Mouse (Mus musculus): Measurements from ENCODE around the gene Gm39115.

DNA sequence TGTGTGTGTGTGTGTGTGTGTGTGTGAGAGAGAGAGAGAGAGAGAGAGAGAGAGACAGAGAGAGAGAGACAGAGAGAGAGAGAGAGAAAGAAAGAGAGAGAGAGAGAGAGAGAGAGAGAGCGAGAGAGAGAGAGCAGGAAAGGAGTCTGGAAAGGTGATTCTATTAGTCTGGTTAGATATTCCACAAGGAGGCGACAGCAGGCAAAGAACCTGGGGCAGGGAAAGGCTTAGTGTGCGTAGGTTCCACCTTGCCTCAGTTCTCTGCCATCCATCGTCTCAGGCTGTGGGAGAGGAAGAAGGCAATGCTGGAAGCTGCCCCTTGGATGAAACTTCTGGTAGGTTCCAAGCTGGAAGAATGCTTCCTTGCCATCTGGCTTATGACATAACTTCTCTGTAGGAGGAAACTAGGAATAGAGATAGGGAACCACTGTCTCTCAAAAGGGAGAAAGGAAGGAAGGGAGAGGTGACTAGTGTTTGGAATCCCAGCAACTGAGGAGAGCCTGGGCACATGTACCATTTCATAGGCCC lies 9.6 kb upstream of the Gm39115 start:
- TF ChIP-seq CTCF (IDR thresholded peaks at IDR 0.05) = no peak
- no peak for TF ChIP-seq EP300 (IDR thresholded peaks at IDR 0.05; ENCODE audit: insufficient read depth, low read depth, low read length)
- no peak for TF ChIP-seq POLR2A (IDR thresholded peaks at IDR 0.05; ENCODE audit: insufficient read depth, low read depth, low read length)

Data from heart, adult 2 months (tissue).